Mouse (Mus musculus): Measurements from ENCODE around the gene Phip. TPM values are rescaled to one million over a fixed set of nuclear protein-coding genes. Genes with fewer than 3 reads are reported as not detected.

The Phip gene
- 10 to 100 TPM; 21.4 to 25.7 TPM for total RNA-seq (2021)
- long read RNA-seq, experiment 1, partial matches to known transcripts, result 4 of 6 reads
- long read RNA-seq, experiment 1, other reads (novel, unspliced or antisense), result 2 of 6 reads
- long read RNA-seq, experiment 2, full-length matches to known transcripts, result 1 of 8 reads
- long read RNA-seq, experiment 2, partial matches to known transcripts, result 4 of 8 reads
- long read RNA-seq, experiment 2, other reads (novel, unspliced or antisense), result 3 of 8 reads

GRCm38 (mm10) chr9:82975342-82976215 is at the start of gene Phip:
Phip (minus strand) TSS chr9:82975516.
- peak; percentile 92 for DNase-seq (ENCODE audit: low spot score)

- peak; percentile 38 for DNase-seq (ENCODE audit: low spot score)
Measured at GRCm38 (mm10) chr9:83023724-83024123, 48.4 kb upstream of the Phip start.

DNA sequence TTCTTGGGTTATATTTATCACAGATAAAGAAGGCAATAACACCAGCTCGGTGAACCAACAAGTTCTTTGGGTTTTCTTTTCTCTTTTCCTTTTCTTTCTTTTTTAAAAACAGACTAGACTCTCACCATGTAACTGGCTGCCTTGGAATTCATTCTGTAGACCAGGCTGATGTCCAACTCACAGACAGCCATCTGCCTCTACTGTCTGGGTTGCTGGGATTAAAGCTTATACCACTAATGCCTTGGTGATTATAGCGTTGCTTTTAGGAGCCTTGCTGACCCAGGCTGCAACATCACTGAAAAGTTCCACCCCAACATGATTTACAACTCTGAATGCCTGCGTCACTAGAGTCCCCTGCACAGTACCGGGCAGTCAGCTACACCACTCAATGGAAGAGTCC is 39.2 kb upstream of the Phip start:
- DNase-seq (ENCODE audit: low spot score), result no peak

DNA sequence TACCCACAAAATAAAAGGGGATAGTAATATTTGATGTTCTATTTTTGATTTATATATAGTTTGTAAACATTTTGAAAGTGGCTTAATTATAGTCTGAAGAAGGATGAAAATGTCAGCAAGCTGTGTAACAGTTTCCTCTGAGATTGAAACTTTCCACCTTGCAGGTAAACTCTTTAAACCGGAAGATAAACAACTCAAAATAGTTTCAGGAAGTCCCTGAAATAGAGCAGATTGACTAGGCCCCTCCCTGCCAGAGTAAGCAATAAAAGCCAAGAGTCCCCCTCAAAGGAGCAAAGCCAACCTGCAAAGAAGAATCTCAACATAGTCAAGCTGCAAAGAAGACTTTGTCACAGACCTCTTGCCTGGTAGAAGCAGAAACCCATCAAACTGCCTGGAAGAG is 33.0 kb upstream of the Phip start:
- no peak for DNase-seq (ENCODE audit: low spot score)

DNA sequence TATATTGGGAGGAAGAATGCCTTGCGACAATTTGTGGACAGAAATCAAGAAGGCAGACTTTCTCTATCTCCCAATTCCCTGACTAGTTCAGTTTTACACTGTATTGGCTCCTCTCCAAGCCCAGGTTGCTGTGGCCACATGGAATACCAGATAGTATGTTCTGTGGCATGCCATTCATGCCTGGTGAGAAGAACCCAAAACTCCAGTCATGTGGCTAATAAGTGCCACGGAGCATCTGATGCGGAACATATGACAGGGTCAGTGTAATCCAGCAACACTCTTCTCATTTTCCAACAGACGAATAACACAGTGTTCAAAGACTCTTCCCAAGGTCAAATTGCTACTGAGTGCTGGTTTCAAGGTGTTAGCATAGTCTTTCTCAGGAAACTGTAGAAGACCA is 26.0 kb upstream of the Phip start:
- no peak for DNase-seq (ENCODE audit: low spot score)

GRCm38 (mm10) chr9:82997765-82998500 is 22.6 kb upstream of the Phip start:
- no peak for DNase-seq (ENCODE audit: low spot score)

DNA sequence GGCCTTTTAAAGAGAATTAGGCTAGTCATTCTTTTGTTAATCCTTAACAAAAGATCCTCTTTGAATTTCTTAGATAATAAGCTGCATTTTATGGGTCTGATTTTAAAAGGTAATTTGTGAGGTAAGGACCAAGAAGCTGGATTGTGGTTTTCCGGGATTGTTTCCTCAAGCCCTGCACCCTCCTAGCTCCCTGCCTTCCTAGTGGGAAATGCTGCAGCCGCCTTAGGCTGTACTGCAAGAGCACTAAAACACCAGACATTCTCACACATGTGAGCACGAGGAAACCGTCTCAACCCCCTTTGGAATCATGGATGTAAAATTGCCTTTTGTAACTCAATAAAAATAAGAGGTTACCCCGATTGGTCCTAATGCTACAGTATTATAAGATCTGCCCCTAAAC is 1.6 kb upstream of the Phip start:
- no peak for DNase-seq (ENCODE audit: low spot score)

DNA sequence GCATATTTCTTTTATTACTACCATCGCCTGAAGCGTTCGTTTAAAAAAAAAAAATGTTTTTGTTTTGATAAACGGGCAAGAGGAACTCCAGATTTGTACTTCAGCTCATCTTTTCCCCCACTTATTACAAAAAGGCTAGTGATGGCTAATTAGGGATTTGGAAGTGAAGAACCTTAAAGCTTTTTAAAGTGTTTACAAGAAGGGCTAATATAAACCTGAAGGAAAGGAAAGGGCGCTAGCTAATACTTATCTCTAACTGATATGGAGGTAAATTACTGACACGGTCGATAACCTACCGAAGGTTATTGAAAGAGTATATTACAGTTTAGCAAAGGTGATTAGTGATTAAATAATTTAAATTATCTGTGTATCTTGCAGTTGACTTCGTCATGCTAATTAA is 903 bp upstream of the Phip start:
- DNase-seq (ENCODE audit: low spot score), result no peak

DNA sequence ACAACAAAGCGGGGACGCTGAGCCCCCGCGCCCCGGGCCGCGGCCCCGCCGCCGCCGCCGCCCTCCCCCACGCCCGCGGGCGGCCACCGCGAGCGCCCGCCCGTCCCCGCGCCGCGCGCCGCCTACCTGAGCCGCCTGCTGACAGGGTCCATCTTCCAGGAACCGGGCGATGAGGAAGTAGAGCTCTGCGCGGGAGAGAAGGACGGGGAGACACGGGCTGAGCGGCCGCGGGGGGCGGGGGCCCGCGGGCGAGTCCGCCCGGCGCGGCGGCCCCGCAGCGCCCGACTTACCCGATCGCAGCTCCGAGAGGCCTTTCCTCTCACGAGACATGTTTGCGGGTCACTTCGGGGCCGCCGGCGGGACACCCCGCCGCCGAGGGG is 364 bp downstream of the Phip start:
- DNase-seq (ENCODE audit: low spot score), result no peak

- DNase-seq (ENCODE audit: low spot score), result peak; percentile 84
Measured at GRCm38 (mm10) chr9:82974187-82974861, 992 bp downstream of the Phip start.

DNA sequence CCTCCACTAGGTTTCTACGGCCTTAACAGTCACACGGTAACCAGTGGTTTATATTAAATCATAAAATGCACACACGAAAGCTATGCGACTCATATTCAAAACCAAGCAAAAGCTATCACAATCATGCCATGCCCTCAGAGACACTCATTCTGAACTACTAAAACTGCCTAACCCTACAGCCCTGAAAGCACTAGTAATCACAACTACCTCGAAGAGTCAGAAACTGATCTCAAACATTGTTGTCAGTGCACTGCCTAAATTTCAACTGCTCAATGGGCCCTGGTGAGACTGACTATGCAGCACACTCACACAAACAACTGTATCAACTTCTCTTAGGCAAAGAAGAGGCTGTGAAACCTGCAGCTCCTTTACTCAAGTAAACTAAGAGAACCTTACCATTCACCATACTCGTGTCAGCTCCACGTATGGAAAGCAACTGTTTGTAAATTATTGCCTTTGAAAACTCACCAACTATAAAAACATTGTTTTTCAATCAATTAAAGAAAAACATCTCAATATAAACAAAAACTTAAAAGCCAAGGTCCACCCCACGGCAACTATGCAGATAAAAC is 1.9 kb downstream of the Phip start:
- no peak for DNase-seq (ENCODE audit: low spot score)

DNA sequence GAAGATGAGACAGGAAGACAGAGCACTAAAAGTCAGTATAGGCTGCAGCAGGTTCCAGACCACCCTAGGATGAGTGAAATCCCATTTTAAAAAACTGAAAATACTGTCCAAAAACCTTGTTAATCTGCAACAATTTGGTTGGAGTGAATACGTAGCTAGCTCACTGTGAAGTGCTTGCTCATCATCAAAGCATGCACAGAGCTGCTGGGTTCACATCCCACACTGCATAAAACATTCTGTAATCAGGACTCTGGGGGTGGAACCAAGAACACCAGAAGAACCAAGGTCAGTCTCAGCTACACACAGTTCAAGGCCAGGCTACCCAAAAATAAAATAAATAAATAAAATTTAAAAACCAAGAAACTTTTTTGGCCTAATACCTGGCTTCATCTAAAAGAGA is 3.9 kb downstream of the Phip start:
- no peak for DNase-seq (ENCODE audit: low spot score)

DNA sequence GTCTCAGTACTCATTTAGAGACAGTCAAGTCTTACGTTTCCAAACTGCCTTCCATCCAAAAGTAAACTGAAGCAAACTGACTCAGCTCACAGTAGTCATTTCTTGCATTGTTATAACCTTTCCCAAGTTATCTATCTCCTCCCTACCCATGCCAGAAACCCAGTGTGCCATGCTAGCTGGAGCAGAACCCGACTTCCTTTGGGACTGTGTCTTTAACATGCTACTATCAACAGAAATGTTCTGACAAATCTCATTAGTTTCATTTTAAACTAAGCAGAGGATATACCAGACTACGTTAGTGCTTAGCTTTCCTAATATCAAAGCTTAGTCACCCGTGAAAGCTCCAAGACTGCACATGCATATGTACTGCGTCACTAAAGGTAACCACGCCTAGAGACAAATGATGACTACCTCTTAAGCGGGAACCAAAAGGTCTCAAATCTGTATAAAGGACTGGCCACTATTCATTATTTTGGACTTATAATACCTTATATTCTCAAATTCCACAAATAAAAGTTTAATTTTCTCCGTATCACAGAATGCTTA is 8.2 kb downstream of the Phip start:
- DNase-seq (ENCODE audit: low spot score), result no peak

DNA sequence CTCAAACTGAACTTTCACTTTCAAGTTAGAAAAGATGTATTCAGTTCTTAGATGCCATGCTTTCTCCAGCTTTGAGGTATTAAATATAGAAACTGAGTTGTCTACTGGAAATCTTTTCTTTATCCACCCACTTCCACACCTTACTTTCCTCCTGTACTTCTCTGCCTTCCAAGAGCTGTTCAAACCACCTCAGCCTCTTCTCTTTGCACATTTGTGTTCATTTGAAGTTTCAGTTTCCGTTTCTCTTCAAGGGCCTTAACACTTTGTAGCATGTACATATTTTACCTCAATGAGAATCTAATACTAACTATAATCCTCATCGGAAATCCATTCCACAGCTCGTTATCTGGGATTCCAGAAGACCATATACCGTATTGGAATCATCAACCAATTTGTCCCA is 11.3 kb downstream of the Phip start:
- DNase-seq (ENCODE audit: low spot score), result no peak

GRCm38 (mm10) chr9:82961352-82961751 is 14.0 kb downstream of the Phip start:
- DNase-seq (ENCODE audit: low spot score), result no peak

GRCm38 (mm10) chr9:82955267-82955666 is 20.0 kb downstream of the Phip start:
- DNase-seq (ENCODE audit: low spot score), result no peak

- DNase-seq (ENCODE audit: low spot score), result no peak
Measured at GRCm38 (mm10) chr9:82952330-82952729, 23.0 kb downstream of the Phip start.

DNA sequence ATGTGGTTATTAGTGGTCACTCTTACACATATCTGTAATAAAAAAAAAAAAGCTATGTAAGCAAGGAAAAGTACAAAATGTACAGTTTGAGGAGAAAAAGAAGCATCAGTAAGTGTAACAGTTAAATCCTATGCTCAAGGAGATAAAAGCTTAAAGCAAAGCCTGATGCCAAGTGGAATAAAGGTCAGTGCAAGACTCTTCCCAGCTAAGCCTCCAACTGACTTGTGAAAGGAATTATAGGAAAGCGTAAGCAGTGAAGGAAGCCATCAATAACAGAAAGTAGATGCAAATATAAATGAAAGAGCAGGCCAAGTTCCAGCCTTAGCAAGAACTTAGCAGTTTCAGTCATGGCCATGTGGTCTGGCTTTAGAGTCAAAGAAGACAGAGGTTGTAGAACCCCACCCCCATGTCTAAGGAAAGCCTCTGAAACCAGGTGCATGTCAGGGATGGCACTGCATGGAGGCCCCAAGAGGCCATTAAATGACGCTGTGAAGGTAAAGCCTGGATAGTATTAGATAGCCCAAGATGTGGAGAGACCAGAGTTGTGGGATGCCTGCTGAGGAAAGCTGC is 23.8 kb downstream of the Phip start:
- no peak for DNase-seq (ENCODE audit: low spot score)

- no peak for DNase-seq (ENCODE audit: low spot score)
Measured at GRCm38 (mm10) chr9:82907246-82907645, 68.1 kb downstream of the Phip start.

DNA sequence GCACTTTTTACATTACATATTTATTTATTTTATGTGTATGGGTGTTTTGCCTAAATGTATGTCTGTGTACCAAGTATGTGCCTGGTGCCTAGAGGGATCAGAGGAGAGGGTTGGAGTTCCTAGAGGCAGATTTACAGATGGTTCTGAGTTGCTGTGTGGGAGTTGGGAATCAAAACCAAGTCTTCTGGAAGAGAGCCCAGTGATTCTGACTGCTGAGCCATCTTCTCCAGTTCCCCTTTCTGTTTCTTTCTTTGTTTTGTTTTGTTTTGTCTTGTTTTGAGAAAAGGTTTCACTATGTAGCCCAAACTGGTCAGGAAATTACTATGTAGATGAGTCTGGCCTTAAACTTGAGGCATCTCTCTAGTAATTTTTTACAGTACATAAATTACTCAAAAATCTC is 86.7 kb downstream of the Phip start:
- no peak for DNase-seq (ENCODE audit: low spot score)

GRCm38 (mm10) chr9:82884177-82884576 is 91.1 kb downstream of the Phip start:
- no peak for DNase-seq (ENCODE audit: low spot score)

Data from gastrocnemius, adult 18-20 months (tissue).